Mouse (Mus musculus) C2C12 (cell line): ENCODE measurements around the gene Timmdc1. TPM values are rescaled to one million over a fixed set of nuclear protein-coding genes. Genes with fewer than 3 reads are reported as not detected.
"Not testable (repeated sequence)": the region's sequence is repeated elsewhere in the genome, so short reads cannot be mapped to it uniquely, and the experiment has no call there.

ENCODE experiments used
- H3K27me3 ChIP-seq: one replicate; pipeline ENCODE4 v1.6.1; 2011; ENCODE audit not compliant: control insufficient read depth, insufficient read depth, insufficient read length
- H3K36me3 ChIP-seq: one replicate; pipeline ENCODE4 v1.6.1; 2011; ENCODE audit not compliant: control insufficient read depth, insufficient read depth
- H3K4me3 ChIP-seq: one replicate; pipeline ENCODE4 v1.5.1; 2011; ENCODE audit warnings: mild to moderate bottlenecking, control low read depth; ENCODE audit not compliant: poor library complexity, insufficient read depth, severe bottlenecking
- H3K79me2 ChIP-seq: one replicate; pipeline ENCODE4 v1.6.1; 2011; ENCODE audit not compliant: control insufficient read depth, insufficient read depth
- H3K79me3 ChIP-seq: one replicate; pipeline ENCODE4 v1.6.1; 2011; ENCODE audit warnings: low read depth, control low read depth
- H3ac ChIP-seq: one replicate; pipeline ENCODE3; 2011; ENCODE audit warnings: low read depth; ENCODE audit not compliant: control insufficient read depth, insufficient read length
- CEBPB ChIP-seq: IDR thresholded peaks from one replicate; pipeline ENCODE4 v1.6.1; 2011; ENCODE audit warnings: low read depth, mild to moderate bottlenecking, control low read depth, moderate library complexity
- CTCF ChIP-seq: IDR thresholded peaks from one replicate; pipeline ENCODE4 v1.5.1; 2011; ENCODE audit not compliant: control insufficient read depth, insufficient read depth, insufficient read length
- FOSL1 ChIP-seq: IDR thresholded peaks from one replicate; pipeline ENCODE4 v1.8.0; 2011; ENCODE audit warnings: mild to moderate bottlenecking, low read length; ENCODE audit not compliant: poor library complexity, insufficient read depth, severe bottlenecking
- MAX ChIP-seq: IDR thresholded peaks from one replicate; pipeline ENCODE4 v1.6.1; 2011; ENCODE audit warnings: mild to moderate bottlenecking, control low read depth
- MYOD1 ChIP-seq: IDR thresholded peaks from one replicate; pipeline ENCODE4 v1.6.1; 2011; ENCODE audit warnings: low read depth; ENCODE audit not compliant: control insufficient read depth, insufficient read length
- MYOG ChIP-seq: IDR thresholded peaks from one replicate; pipeline ENCODE4 v1.6.1; 2011; ENCODE audit not compliant: control insufficient read depth, insufficient read length; ENCODE audit errors: extremely low read depth
- USF1 ChIP-seq: IDR thresholded peaks from one replicate; pipeline ENCODE4 v1.6.1; 2011; ENCODE audit warnings: low read depth, mild to moderate bottlenecking, control low read depth, moderate library complexity
- polyA plus RNA-seq: library from polyadenylated mRNA; unstranded; fragments of >200 nt; fragmentation: generic; extraction: Trizol; gene quantifications from one replicate; pipeline ENCODE4 v1.2.1, GENCODE M21; 2012; ENCODE audit warnings: missing spikeins

The Timmdc1 gene
- polyA plus RNA-seq, 1 experiment: 29.5 TPM

DNA sequence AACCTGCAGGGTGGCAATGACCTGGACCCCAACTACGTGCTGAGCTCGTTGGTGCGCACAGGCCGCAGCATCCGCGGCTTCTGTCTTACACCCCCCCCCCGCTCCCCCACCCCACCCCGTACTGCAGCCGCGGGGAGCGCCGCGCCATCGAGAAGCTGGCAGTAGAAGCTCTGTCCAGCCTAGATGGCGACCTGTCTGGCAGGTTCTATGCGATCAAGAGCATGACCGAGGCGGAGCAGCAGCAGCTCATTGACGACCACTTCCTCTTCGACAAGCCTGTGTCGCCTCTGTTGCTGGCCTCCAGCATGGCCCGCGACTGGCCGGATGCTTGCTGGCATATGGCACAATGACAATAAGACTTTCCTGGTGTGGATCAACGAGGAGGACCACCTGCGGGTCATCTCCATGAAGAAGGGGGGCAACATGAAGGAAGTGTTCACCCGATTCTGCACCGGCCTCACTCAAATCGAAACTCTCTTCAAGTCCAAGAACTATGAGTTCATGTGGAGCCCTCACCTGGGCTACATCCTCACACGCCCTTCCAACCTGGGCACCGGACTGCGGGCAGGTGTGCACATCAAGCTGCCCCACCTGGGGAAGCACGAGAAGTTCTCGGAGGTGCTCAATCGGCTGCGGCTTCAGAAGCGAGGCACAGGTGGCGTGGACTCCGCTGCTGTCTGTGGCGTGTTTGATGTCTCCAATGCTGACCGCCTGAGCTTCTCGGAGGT is 38.7 kb downstream of the Timmdc1 start:
- Histone ChIP-seq H3K79me3 (no peaks in the 10 kb centered on the region), H3ac (no peak overlapping the region), H3K79me2 (no peaks in the 10 kb centered on the region), H3K4me3 (no peak overlapping the region), H3K27me3 (no peaks in the 10 kb centered on the region), H3K36me3 (peaks cover 66% of the 10 kb centered on the region)
- TF ChIP-seq MAX: no peak
- TF ChIP-seq CTCF: no peak
- TF ChIP-seq MYOD1: no peak
- TF ChIP-seq FOSL1: no peak
- TF ChIP-seq MYOG: no peak
- TF ChIP-seq CEBPB: no peak
- no peak for TF ChIP-seq USF1

DNA sequence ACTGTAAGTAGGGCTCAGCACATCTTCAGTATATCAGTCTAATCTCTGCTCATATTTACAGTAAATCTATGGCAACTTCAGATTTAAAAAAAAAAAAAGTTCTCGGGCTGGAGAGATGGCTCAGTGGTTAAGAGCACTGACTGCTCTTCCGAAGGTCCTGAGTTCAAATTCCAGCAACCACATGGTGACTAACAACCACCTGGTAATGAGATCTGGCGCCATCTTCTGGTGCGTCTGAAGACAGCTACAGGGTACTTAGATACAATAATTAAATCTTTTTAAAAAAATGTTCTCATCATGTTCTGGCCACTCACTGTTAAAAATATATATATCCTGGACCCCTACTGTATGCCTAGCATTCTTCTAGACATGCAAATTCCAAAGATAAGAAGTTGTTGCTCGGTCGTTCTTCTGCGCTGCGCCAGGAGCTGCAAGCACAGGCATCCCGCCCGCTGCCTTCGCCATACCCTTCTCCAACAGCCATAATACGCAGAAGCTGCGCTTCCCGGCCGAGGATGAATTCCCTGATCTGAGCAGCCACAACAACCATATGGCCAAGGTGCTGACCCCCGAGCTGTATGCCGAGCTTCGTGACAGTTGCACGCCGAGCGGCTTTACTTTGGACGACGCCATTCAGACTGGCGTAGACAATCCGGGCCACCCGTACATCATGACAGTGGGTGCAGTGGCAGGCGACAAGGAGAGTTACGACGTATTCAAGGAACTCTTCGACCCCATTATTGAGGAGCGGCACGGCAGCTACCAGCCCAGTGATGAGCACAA is 39.5 kb downstream of the Timmdc1 start:
- TF ChIP-seq FOSL1 (no peak), MYOD1 (no peak), CTCF (no peak), USF1 (no peak), MAX (no peak), MYOG (no peak), CEBPB (no peak)
- H3K4me3 ChIP-seq: no peak overlapping the region
- H3ac ChIP-seq: no peak overlapping the region
- peaks cover 67% of the 10 kb centered on the region for H3K36me3 ChIP-seq
- H3K79me2 ChIP-seq: no peaks in the 10 kb centered on the region
- H3K27me3 ChIP-seq: no peaks in the 10 kb centered on the region
- no peaks in the 10 kb centered on the region for H3K79me3 ChIP-seq

DNA sequence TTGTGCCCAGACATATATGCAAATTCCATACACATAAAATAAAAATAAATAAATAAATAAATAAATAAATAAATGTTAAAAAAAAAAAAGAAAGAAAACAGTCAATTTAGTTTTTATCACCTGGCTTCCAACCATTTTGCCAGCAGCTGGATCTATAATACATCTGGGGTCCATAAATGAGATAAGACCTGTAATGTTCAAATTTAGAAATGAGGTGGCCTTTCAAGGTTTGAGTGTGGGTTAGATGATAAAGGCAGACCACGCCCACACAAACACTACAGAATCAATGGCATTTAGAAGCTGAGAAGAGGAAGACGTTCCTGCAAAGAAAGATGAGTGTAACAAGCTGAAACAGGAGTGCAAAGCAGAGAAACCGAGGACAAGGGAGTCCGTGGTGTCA is 41.1 kb downstream of the Timmdc1 start:
- H3K4me3 ChIP-seq: no peak overlapping the region
- TF ChIP-seq MYOD1 (no peak), USF1 (no peak), CEBPB (no peak), MAX (no peak), MYOG (no peak)
- H3K79me3 ChIP-seq: no peaks in the 10 kb centered on the region
- H3K27me3 ChIP-seq: no peaks in the 10 kb centered on the region
- H3K79me2 ChIP-seq: no peaks in the 10 kb centered on the region
- no peak overlapping the region for H3ac ChIP-seq
- H3K36me3 ChIP-seq: peaks cover 64% of the 10 kb centered on the region

DNA sequence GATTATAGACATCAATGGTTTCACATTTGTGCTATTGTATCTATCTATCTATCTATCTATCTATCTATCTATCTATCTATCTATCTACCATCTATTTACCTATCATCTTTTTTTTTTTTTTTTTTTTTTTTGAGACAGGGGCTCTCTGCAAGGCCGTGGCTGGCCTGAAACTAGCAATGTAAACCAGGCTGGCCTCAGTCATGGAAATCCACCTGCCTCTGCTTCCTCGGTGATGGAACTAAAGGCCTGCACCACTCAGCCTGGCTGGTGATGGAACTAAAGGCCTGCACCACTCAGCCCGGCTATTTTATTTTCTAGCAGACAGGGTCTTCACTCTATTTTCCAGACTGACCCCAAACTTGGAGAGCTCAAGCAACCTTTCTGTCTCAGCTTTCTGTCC is 44.2 kb downstream of the Timmdc1 start:
- no peak for TF ChIP-seq MYOG
- TF ChIP-seq MYOD1: no peak
- no peak for TF ChIP-seq MAX
- no peak for TF ChIP-seq FOSL1
- TF ChIP-seq CTCF: no peak
- TF ChIP-seq CEBPB: no peak
- TF ChIP-seq USF1: no peak
- Histone ChIP-seq H3ac (no peak overlapping the region), H3K4me3 (no peak overlapping the region), H3K79me2 (peaks cover under 1% of the 10 kb centered on the region), H3K27me3 (no peaks in the 10 kb centered on the region), H3K79me3 (peaks cover 2% of the 10 kb centered on the region), H3K36me3 (peaks cover 60% of the 10 kb centered on the region)

DNA sequence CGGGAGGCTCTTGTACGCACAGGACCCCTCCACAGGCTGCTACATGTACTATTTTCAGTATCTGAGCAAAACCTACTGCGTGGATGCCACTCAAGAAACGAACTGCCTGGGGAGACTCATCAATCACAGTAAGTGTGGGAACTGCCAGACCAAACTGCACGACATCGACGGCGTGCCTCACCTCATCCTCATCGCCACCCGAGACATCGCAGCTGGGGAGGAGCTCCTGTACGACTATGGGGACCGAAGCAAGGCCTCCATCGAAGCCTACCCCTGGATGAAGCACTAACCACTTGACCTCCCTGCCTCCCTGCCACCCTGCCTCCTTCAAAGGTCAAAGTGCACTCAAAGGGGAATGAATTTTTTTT is 45.2 kb downstream of the Timmdc1 start:
- H3K36me3 ChIP-seq: peaks cover 62% of the 10 kb centered on the region
- H3K79me2 ChIP-seq: peaks cover 11% of the 10 kb centered on the region
- not testable (repeated sequence) for H3ac ChIP-seq, H3K4me3 ChIP-seq, H3K27me3 ChIP-seq, H3K79me3 ChIP-seq
